Mouse (Mus musculus): ENCODE measurements around the gene Ppp1r14c. TPM values are rescaled to one million over a fixed set of nuclear protein-coding genes. Genes with fewer than 3 reads are reported as not detected.

Gene Ppp1r14c
- polyA plus RNA-seq, 1 experiment from 2014 or later, result 4.3 TPM

DNA sequence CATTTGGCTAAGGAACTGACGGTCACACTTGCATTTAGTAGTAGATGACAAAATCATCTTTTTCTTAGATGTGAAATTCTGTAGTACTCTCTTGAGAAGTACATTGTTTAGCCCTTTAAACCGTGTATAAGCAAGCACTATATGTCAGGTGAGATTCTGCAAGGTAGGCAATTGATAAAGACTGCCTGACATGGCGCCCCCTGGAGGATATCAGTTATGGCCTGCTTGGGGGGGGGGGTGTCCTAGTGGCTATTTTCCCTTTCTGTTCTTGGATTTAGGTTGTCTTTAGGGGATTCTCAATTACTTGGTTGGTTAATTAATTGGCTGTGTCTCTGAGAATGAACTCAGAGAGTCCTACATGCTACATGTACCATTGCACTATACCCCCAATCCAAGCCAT lies 31.5 kb downstream of the Ppp1r14c start:
- TF ChIP-seq CTCF (IDR thresholded peaks at IDR 0.05; ENCODE audit: low read depth), result peak; percentile 10; the same call in 1 of the 2 replicates
- ATAC-seq (replicated peaks; ENCODE audit: low FRiP score, low read depth) (no peak), DNase-seq (ENCODE audit: low spot score) (no peak)
- Histone ChIP-seq H3K4me3 (replicated peaks; ENCODE audit: low read depth, low read length) (no peak overlapping the region), H3K27ac (no peak overlapping the region), H3K36me3 (ENCODE audit: insufficient read depth, low read length) (no peaks in the 10 kb centered on the region), H3K4me2 (ENCODE audit: low read length) (no peak overlapping the region), H3K4me1 (replicated peaks; ENCODE audit: insufficient read depth, low read length) (no peaks in the 10 kb centered on the region), H3K27me3 (ENCODE audit: insufficient read depth, low read length) (no peaks in the 10 kb centered on the region), H3K9me3 (replicated peaks; ENCODE audit: low read length) (no peaks in the 10 kb centered on the region), H3K9ac (ENCODE audit: low read depth, low read length) (no peak overlapping the region)
- 84% methylated on average over 3 of the region's 3 CpGs for WGBS

DNA sequence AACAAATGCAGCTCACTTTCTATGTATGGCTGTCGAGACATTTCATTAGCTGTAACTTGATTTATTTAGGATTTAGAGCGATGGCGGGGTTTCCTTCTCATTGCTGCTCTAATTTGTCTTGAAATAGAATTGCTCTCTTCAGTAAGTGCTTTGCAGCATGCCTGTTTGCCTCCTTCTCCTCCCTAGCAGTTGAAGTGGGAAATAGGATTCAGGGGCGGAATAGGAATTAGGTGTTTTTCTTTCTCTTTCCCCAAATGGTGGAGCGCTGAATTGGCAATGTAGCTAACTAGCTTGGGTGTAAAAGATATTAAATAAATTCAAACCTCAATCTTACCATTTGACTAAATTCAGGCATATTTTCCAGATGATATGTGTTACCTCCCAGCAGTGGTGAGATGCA lies 32.2 kb downstream of the Ppp1r14c start:
- DNase-seq (ENCODE audit: low spot score) (no peak), ATAC-seq (replicated peaks; ENCODE audit: low FRiP score, low read depth) (no peak)
- H3K4me2 ChIP-seq (ENCODE audit: low read length), result no peak overlapping the region
- no peaks in the 10 kb centered on the region for H3K9me3 ChIP-seq (replicated peaks; ENCODE audit: low read length)
- H3K4me1 ChIP-seq (replicated peaks; ENCODE audit: insufficient read depth, low read length), result no peaks in the 10 kb centered on the region
- H3K36me3 ChIP-seq (ENCODE audit: insufficient read depth, low read length), result no peaks in the 10 kb centered on the region
- H3K27me3 ChIP-seq (ENCODE audit: insufficient read depth, low read length), result no peaks in the 10 kb centered on the region
- no peak overlapping the region for H3K27ac ChIP-seq
- no peak overlapping the region for H3K4me3 ChIP-seq (replicated peaks; ENCODE audit: low read depth, low read length)
- TF ChIP-seq CTCF (IDR thresholded peaks at IDR 0.05; ENCODE audit: low read depth), result no peak
- WGBS, result 80% methylated on average over 5 of the region's 5 CpGs
- no peak overlapping the region for H3K9ac ChIP-seq (ENCODE audit: low read depth, low read length)

DNA sequence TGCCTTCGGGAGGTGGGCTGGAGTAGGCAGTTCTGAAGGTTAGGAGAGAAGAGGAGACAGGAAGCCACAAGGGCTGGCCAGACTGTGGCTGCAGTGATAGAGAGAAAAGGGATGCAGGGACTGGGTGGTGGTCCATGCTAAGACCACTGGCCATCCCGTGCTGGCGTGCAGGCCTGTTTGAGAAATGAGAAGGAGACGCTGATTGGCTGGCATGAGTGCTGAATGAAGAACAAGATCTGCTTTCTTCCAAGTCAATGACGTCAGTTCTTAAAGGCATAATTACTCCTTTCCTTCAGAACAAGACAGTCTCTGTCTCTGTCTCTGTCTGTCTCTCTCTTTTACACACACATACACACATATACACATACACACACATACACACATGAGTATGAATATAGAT lies 36.4 kb downstream of the Ppp1r14c start:
- 78% methylated on average over 5 of the region's 5 CpGs for WGBS
- H3K9ac ChIP-seq (ENCODE audit: low read depth, low read length), result no peak overlapping the region
- no peak overlapping the region for H3K27ac ChIP-seq
- DNase-seq (ENCODE audit: low spot score), result no peak
- no peak overlapping the region for H3K4me2 ChIP-seq (ENCODE audit: low read length)
- H3K27me3 ChIP-seq (ENCODE audit: insufficient read depth, low read length), result no peaks in the 10 kb centered on the region
- no peaks in the 10 kb centered on the region for H3K36me3 ChIP-seq (ENCODE audit: insufficient read depth, low read length)
- no peaks in the 10 kb centered on the region for H3K4me1 ChIP-seq (replicated peaks; ENCODE audit: insufficient read depth, low read length)
- ATAC-seq (replicated peaks; ENCODE audit: low FRiP score, low read depth), result no peak
- no peak for TF ChIP-seq CTCF (IDR thresholded peaks at IDR 0.05; ENCODE audit: low read depth)
- no peak overlapping the region for H3K4me3 ChIP-seq (replicated peaks; ENCODE audit: low read depth, low read length)
- no peaks in the 10 kb centered on the region for H3K9me3 ChIP-seq (replicated peaks; ENCODE audit: low read length)

DNA sequence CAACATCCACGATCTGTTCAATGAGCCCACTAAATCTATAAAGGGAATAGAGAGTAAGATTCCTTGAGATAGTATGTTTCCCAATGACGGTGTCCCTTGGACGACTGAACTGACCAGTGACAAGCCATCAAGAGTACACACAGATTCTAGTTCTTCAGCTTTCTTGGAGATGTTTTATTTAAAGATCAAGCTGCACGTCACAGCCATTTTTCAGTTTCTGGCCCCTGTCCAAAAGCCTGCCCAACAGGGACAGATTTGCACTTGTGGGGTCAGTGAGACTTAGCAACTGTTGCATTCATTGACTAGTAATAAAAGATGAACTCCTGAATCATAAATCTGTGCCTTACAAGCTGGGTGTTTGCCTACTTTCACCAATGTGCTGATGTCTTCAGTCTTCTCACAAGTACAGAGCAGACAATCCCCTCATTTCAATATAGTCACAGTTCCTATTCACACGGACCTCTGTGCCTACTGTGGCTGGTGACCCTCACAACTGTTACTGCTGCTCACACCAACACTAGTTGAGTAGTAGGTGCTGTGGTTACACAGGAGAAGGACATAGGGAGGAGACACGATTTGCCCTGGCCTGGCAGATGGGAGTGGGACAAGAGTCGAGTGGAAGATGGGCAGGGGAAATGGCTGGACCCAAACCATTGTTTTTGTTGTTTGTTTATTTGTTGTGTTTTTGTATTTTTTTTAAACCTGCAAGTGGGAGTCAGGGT lies 37.7 kb downstream of the Ppp1r14c start:
- peak; percentile 18 for DNase-seq (ENCODE audit: low spot score)
- WGBS, result 57% methylated on average over 7 of the region's 7 CpGs

DNA sequence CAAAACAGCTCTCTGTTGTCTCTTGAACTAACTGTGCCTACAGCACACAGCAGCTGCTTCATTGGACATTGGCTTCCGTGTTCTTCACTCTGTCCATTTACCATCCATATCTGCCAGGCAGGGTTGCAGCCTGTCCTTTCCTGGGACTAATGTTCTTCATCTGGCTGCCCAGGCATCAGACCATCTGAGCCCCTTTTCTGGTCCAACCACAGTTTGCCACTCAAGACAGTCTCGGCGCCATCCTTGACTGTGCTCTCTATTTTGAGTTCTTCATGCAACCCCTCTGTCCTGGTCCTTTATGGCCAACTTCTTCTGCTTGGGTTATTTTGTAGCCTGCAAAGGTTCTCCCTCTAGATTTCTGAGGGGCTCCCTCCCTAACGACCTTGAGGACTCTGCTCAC lies 38.5 kb downstream of the Ppp1r14c start:
- H3K9ac ChIP-seq (ENCODE audit: low read depth, low read length), result no peak overlapping the region
- no peaks in the 10 kb centered on the region for H3K36me3 ChIP-seq (ENCODE audit: insufficient read depth, low read length)
- H3K27ac ChIP-seq, result no peak overlapping the region
- TF ChIP-seq CTCF (IDR thresholded peaks at IDR 0.05; ENCODE audit: low read depth), result no peak
- DNase-seq (ENCODE audit: low spot score) (no peak), ATAC-seq (replicated peaks; ENCODE audit: low FRiP score, low read depth) (no peak)
- WGBS, result 90% methylated on average over 4 of the region's 4 CpGs
- H3K4me1 ChIP-seq (replicated peaks; ENCODE audit: insufficient read depth, low read length), result no peaks in the 10 kb centered on the region
- no peaks in the 10 kb centered on the region for H3K27me3 ChIP-seq (ENCODE audit: insufficient read depth, low read length)
- H3K9me3 ChIP-seq (replicated peaks; ENCODE audit: low read length), result no peaks in the 10 kb centered on the region
- no peak overlapping the region for H3K4me3 ChIP-seq (replicated peaks; ENCODE audit: low read depth, low read length)
- no peak overlapping the region for H3K4me2 ChIP-seq (ENCODE audit: low read length)

More for the DNA sequence above, 37.7 kb downstream of the Ppp1r14c start:
- Histone ChIP-seq H3K36me3 (ENCODE audit: insufficient read depth, low read length) (no peaks in the 10 kb centered on the region), H3K4me1 (replicated peaks; ENCODE audit: insufficient read depth, low read length) (no peaks in the 10 kb centered on the region), H3K27me3 (ENCODE audit: insufficient read depth, low read length) (no peaks in the 10 kb centered on the region), H3K27ac (no peak overlapping the region), H3K9me3 (replicated peaks; ENCODE audit: low read length) (no peaks in the 10 kb centered on the region), H3K4me3 (replicated peaks; ENCODE audit: low read depth, low read length) (no peak overlapping the region), H3K4me2 (ENCODE audit: low read length) (no peak overlapping the region), H3K9ac (ENCODE audit: low read depth, low read length) (no peak overlapping the region)
- no peak for ATAC-seq (replicated peaks; ENCODE audit: low FRiP score, low read depth)
- no peak for TF ChIP-seq CTCF (IDR thresholded peaks at IDR 0.05; ENCODE audit: low read depth)

DNA sequence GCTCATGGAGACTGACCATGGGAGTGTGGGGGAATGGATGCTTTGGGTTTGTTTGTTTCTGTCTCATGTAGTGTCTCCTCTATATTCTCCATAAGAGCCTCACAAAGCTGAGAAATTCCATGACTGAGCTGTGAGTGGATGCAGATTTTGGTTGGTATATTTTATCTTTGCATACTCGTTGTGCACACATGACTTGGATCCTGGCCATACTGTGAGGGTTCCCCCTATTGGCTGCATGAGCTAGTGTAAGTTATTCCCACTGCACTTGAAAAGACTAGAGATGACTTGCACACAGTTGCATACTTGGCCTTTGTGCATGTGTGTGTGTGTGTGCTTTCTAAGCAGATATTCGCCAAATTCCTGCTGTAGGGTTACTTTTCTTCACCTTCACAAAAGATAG lies 40.4 kb downstream of the Ppp1r14c start:
- H3K4me1 ChIP-seq (replicated peaks; ENCODE audit: insufficient read depth, low read length), result no peaks in the 10 kb centered on the region
- no peak overlapping the region for H3K27ac ChIP-seq

More for the DNA sequence above, 40.4 kb downstream of the Ppp1r14c start:
- WGBS, result 81% methylated on average over 2 of the region's 2 CpGs
- no peak for ATAC-seq (replicated peaks; ENCODE audit: low FRiP score, low read depth)
- no peak for DNase-seq (ENCODE audit: low spot score)
- peak; percentile 12; the same call in 1 of the 2 replicates for TF ChIP-seq CTCF (IDR thresholded peaks at IDR 0.05; ENCODE audit: low read depth)
- Histone ChIP-seq H3K36me3 (ENCODE audit: insufficient read depth, low read length) (no peaks in the 10 kb centered on the region), H3K9ac (ENCODE audit: low read depth, low read length) (no peak overlapping the region), H3K4me2 (ENCODE audit: low read length) (no peak overlapping the region), H3K27me3 (ENCODE audit: insufficient read depth, low read length) (no peaks in the 10 kb centered on the region), H3K9me3 (replicated peaks; ENCODE audit: low read length) (no peaks in the 10 kb centered on the region), H3K4me3 (replicated peaks; ENCODE audit: low read depth, low read length) (no peak overlapping the region)

Data from kidney, postnatal 0 days (tissue).